Mouse (Mus musculus) small intestine, adult 2 months (tissue): ENCODE data around the gene Ano8.

Source experiments
- CTCF ChIP-seq: fragments of 200-500 bp; IDR thresholded peaks from 2 replicates; pipeline ENCODE4 v1.5.1; 2012; ENCODE audit warnings: low read depth, mild to moderate bottlenecking, control low read depth, inconsistent platforms, low read length, moderate library complexity, mixed read lengths; ENCODE audit not compliant: insufficient replicate concordance, insufficient read length; ENCODE audit errors: extremely low read depth
- POLR2A ChIP-seq: fragments of 200-500 bp; IDR thresholded peaks from 2 replicates; pipeline ENCODE4 v1.6.1; 2012; ENCODE audit warnings: low read depth, mild to moderate bottlenecking, control low read depth, inconsistent platforms, low read length, moderate library complexity

DNA sequence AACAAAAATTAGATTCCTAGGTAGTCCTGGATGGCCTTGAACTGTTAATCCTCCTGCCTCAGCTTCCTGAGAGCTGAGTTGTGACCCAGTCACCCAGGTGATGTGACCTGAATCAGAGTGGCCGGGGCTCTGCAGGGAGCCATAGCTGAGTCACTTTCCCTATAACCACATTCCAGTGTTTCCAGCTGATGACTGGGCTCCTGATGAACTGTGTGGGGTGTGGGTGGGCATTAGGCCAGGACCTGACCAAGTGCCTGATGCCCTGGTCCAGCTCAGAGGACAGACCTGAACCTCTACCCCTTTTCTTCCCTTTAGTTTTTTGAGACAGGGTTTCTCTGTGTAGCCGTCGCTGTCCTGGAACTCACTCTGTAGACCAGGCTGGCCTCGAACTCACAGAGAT, 19.6 kb upstream of the Ano8 start:
- no peak for TF ChIP-seq POLR2A
- no peak for TF ChIP-seq CTCF
